Mouse (Mus musculus): ENCODE results near the gene Pir. TPM values are rescaled to one million over a fixed set of nuclear protein-coding genes. Genes with fewer than 3 reads are reported as not detected.

Gene Pir
- polyA plus RNA-seq, 2 experiments = 6.8 to 21.6 TPM

DNA sequence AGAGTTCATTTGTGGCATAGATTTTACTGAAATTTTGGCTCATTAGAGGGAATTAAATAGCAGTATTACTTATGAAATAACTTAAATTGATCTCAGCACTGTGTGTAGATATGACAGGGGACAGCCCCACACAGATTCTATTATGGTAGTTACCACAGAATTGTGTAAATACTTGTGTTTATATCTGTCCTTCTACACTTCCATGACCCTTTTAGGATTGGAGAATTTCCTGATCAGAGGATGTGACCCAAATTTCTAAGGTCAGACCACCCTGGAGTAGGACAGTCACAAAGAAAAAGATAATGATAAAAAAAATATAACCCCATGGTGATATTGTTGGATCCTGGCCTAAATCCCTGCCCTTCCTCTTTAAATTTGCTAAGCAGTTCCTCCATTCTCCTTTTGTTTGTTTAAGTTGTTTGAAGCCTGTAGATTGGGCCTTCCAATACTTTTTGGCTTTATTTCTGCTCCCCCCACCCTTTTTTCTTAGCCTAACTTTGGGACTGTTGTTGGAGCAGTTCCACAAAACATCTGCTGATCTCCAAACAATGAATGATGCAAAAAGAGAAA, 136.0 kb downstream of the Pir start:
- DNase-seq (ENCODE audit: low read depth in 3 of 3, low spot score in 3 of 3) = no peak
- no peaks in the 10 kb centered on the region for H3K27me3 ChIP-seq (ENCODE audit: control insufficient read depth, insufficient read depth, low read length)

DNA sequence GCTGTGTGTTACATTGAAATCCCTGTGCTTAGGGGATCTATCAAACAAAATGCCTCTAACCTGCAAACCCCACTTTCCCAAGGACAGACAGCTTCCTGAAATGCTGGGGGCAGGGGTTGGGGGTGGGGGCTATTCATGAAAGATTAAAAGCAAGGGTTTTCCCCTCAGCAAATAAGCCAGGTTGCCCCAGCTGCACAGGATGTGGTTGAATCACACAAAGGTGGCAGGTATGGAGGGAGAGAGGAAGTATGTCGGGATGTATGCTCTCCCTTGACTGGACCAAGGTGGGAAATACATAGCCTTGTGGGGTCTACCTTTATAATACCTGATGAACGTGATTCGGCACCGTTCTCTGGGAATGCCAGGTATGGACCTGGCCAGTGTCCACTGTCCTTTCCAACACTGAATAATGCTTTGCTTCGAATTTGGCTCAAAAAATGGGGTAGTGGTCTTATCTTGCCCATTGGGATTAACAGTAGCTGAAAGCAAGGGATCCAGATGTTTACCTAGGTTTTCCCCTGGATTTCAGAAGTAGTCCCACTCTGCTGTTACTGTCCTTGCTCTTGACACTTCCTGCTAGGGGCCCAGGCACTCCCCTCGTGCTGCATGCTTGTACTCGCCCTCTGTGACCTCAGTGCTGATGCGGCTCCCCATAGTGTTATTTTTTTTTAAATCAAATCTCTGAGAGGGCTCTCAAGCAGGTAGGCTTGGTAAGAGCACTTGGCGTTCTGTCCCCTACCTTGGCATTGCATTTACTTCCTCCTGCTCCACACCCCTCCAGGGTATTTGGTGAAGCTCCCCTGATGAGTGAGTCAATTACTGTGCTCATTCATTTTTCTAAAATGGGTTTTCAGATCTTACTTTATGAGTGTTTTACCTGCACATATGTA, 137.2 kb downstream of the Pir start:
- no peak for TF ChIP-seq CTCF (IDR thresholded peaks at IDR 0.05; ENCODE audit: low read depth)
- no peak for TF ChIP-seq EP300 (IDR thresholded peaks at IDR 0.05; ENCODE audit: low read depth)
- ATAC-seq (ENCODE audit: insufficient read depth) = no peak
- WGBS (ENCODE audit: insufficient replicate concordance) = 53% methylated on average over 9 of the region's 9 CpGs

More for the DNA sequence above, 136.0 kb downstream of the Pir start:
- Histone ChIP-seq H3K4me3 (ENCODE audit: insufficient read depth in 1 of 2, low read depth in 2 of 2, low read length in 2 of 2) (no peak overlapping the region), H3K36me3 (replicated peaks; ENCODE audit: control insufficient read depth, insufficient read depth, low read depth) (no peaks in the 10 kb centered on the region), H3K9me3 (ENCODE audit: control insufficient read depth, low read length) (no peaks in the 10 kb centered on the region), H3K27ac (no peak overlapping the region), H3K4me2 (ENCODE audit: low read depth) (no peak overlapping the region), H3K9ac (replicated peaks) (no peak overlapping the region), H3K4me1 (replicated peaks; ENCODE audit: control insufficient read depth in 2 of 2, insufficient read depth in 2 of 2, low read length in 1 of 2) (no peaks in the 10 kb centered on the region)
- TF ChIP-seq CTCF (IDR thresholded peaks at IDR 0.05; ENCODE audit: low read depth) (no peak), EP300 (IDR thresholded peaks at IDR 0.05; ENCODE audit: low read depth) (no peak)
- ATAC-seq (ENCODE audit: insufficient read depth) = no peak

GRCm38 (mm10) chrX:164408301-164408927, 139.2 kb downstream of the Pir start:
- no peaks in the 10 kb centered on the region; the same call in 1 of the 2 replicates for H3K27me3 ChIP-seq (ENCODE audit: control insufficient read depth, insufficient read depth, low read length)
- no peak overlapping the region for H3K9ac ChIP-seq (replicated peaks)
- no peak overlapping the region for H3K4me3 ChIP-seq (ENCODE audit: insufficient read depth in 1 of 2, low read depth in 2 of 2, low read length in 2 of 2)
- H3K4me1 ChIP-seq (replicated peaks; ENCODE audit: control insufficient read depth in 2 of 2, insufficient read depth in 2 of 2, low read length in 1 of 2) = no peaks in the 10 kb centered on the region
- H3K9me3 ChIP-seq (ENCODE audit: control insufficient read depth, low read length) = no peaks in the 10 kb centered on the region
- ATAC-seq (ENCODE audit: insufficient read depth) (no peak), DNase-seq (ENCODE audit: low read depth in 3 of 3, low spot score in 3 of 3) (no peak)
- TF ChIP-seq CTCF (IDR thresholded peaks at IDR 0.05; ENCODE audit: low read depth) = no peak
- TF ChIP-seq EP300 (IDR thresholded peaks at IDR 0.05; ENCODE audit: low read depth) = no peak
- no peak overlapping the region for H3K4me2 ChIP-seq (ENCODE audit: low read depth)
- WGBS (ENCODE audit: insufficient replicate concordance) = 37% methylated on average over 3 of the region's 3 CpGs
- no peaks in the 10 kb centered on the region for H3K36me3 ChIP-seq (replicated peaks; ENCODE audit: control insufficient read depth, insufficient read depth, low read depth)
- no peak overlapping the region for H3K27ac ChIP-seq

More for the DNA sequence above, 137.2 kb downstream of the Pir start:
- H3K27ac ChIP-seq = no peak overlapping the region
- H3K4me2 ChIP-seq (ENCODE audit: low read depth) = no peak overlapping the region
- H3K27me3 ChIP-seq (ENCODE audit: control insufficient read depth, insufficient read depth, low read length) = no peaks in the 10 kb centered on the region; the same call in 1 of the 2 replicates
- no peak overlapping the region for H3K9ac ChIP-seq (replicated peaks)
- no peaks in the 10 kb centered on the region for H3K36me3 ChIP-seq (replicated peaks; ENCODE audit: control insufficient read depth, insufficient read depth, low read depth)
- H3K9me3 ChIP-seq (ENCODE audit: control insufficient read depth, low read length) = no peaks in the 10 kb centered on the region
- no peaks in the 10 kb centered on the region for H3K4me1 ChIP-seq (replicated peaks; ENCODE audit: control insufficient read depth in 2 of 2, insufficient read depth in 2 of 2, low read length in 1 of 2)
- no peak for DNase-seq (ENCODE audit: low read depth in 3 of 3, low spot score in 3 of 3)
- H3K4me3 ChIP-seq (ENCODE audit: insufficient read depth in 1 of 2, low read depth in 2 of 2, low read length in 2 of 2) = no peak overlapping the region

- no peaks in the 10 kb centered on the region for H3K9me3 ChIP-seq (ENCODE audit: control insufficient read depth, low read length)
- H3K36me3 ChIP-seq (replicated peaks; ENCODE audit: control insufficient read depth, insufficient read depth, low read depth) = no peaks in the 10 kb centered on the region
- no peak overlapping the region for H3K27ac ChIP-seq
- H3K4me3 ChIP-seq (ENCODE audit: insufficient read depth in 1 of 2, low read depth in 2 of 2, low read length in 2 of 2) = no peak overlapping the region
- ATAC-seq (ENCODE audit: insufficient read depth) = no peak
- no peaks in the 10 kb centered on the region; the same call in 1 of the 2 replicates for H3K27me3 ChIP-seq (ENCODE audit: control insufficient read depth, insufficient read depth, low read length)
- no peak overlapping the region for H3K4me2 ChIP-seq (ENCODE audit: low read depth)
- H3K4me1 ChIP-seq (replicated peaks; ENCODE audit: control insufficient read depth in 2 of 2, insufficient read depth in 2 of 2, low read length in 1 of 2) = no peaks in the 10 kb centered on the region
- no peak overlapping the region for H3K9ac ChIP-seq (replicated peaks)
- WGBS (ENCODE audit: insufficient replicate concordance) = 33% methylated on average over 1 of the region's 1 CpGs
- no peak for TF ChIP-seq EP300 (IDR thresholded peaks at IDR 0.05; ENCODE audit: low read depth)
- no peak for TF ChIP-seq CTCF (IDR thresholded peaks at IDR 0.05; ENCODE audit: low read depth)
- no peak for DNase-seq (ENCODE audit: low read depth in 3 of 3, low spot score in 3 of 3)
These were observed 141.4 kb downstream of the Pir start for GRCm38 (mm10) chrX:164410562-164410961.

DNA sequence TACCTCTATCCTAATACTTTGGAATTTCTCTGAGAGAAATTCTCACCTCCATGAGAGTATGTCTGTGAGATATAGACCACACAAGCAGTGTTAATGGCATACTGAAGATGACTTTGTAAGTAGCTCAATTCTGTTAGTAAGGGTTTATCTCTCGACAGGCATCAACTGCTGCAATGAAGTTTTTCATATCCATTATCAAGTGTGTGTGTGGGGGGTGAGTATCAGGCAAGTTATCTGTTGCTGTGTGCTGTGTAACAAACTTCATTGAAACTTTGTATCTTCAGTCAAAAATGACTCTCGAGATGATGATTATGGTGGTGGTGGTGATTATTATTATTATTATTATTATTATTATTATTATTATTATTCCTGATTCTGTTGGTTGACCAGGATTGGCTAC, 147.6 kb downstream of the Pir start:
- 27% methylated on average over 2 of the region's 2 CpGs for WGBS (ENCODE audit: insufficient replicate concordance)
- no peaks in the 10 kb centered on the region for H3K36me3 ChIP-seq (replicated peaks; ENCODE audit: control insufficient read depth, insufficient read depth, low read depth)
- ATAC-seq (ENCODE audit: insufficient read depth) (no peak), DNase-seq (ENCODE audit: low read depth in 3 of 3, low spot score in 3 of 3) (no peak)
- no peak overlapping the region for H3K4me3 ChIP-seq (ENCODE audit: insufficient read depth in 1 of 2, low read depth in 2 of 2, low read length in 2 of 2)
- no peak for TF ChIP-seq CTCF (IDR thresholded peaks at IDR 0.05; ENCODE audit: low read depth)
- TF ChIP-seq EP300 (IDR thresholded peaks at IDR 0.05; ENCODE audit: low read depth) = no peak
- no peak overlapping the region for H3K4me2 ChIP-seq (ENCODE audit: low read depth)
- no peaks in the 10 kb centered on the region for H3K9me3 ChIP-seq (ENCODE audit: control insufficient read depth, low read length)
- H3K27ac ChIP-seq = no peak overlapping the region
- H3K27me3 ChIP-seq (ENCODE audit: control insufficient read depth, insufficient read depth, low read length) = no peaks in the 10 kb centered on the region
- peaks cover 0 to 5% of the 10 kb centered on the region in 2 experiments; a peak in 3 of 4 replicates for H3K4me1 ChIP-seq (replicated peaks; ENCODE audit: control insufficient read depth in 2 of 2, insufficient read depth in 2 of 2, low read length in 1 of 2)
- H3K9ac ChIP-seq (replicated peaks) = no peak overlapping the region
